Mouse (Mus musculus) bone marrow macrophage, adult 2 months (primary cell): ENCODE results near the gene Ahnak2.

ENCODE experiments used
- CTCF ChIP-seq: IDR thresholded peaks from 2 replicates; pipeline ENCODE4 v1.5.1; 2012; ENCODE audit warnings: low read depth, mild to moderate bottlenecking, low read length, moderate library complexity
- POLR2A ChIP-seq: IDR thresholded peaks from 2 replicates; pipeline ENCODE4 v1.6.1; 2012; ENCODE audit warnings: mild to moderate bottlenecking, low read depth, low read length, borderline replicate concordance

DNA sequence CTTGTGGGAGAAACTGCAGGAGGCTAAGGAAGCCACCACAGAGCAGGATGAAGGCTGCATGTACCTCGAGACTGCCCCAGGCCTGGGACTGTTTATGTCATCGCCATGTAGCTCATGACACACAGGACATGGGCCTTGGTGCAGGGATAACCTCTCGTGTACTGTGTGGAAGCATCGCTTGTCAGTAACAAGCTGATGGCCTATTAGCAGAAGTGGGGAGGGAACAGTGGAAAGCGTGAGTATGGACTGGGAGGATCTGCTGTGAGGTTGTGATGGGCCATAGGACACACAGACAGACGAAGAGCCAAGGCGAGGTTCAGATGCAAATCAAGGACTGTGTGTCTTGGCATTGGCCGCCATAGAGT lies 54.9 kb downstream of the Ahnak2 start:
- TF ChIP-seq CTCF, result no peak
- TF ChIP-seq POLR2A, result no peak
